Mouse (Mus musculus): ENCODE results near the gene Wdr1. TPM values are rescaled to one million over a fixed set of nuclear protein-coding genes. Genes with fewer than 3 reads are reported as not detected.

Wdr1 gene
- polyA plus RNA-seq, 1 experiment from 2014 or later: 81.2 TPM

GRCm38 (mm10) chr5:38544423-38545415 is 18.3 kb downstream of the Wdr1 start:
- no peak for ATAC-seq (ENCODE audit: insufficient read depth)
- H3K4me1 ChIP-seq (replicated peaks): no peaks in the 10 kb centered on the region
- H3K27ac ChIP-seq (replicated peaks): no peak overlapping the region
- 63% methylated on average over 5 of the region's 5 CpGs for WGBS (ENCODE audit: insufficient replicate concordance)
- no peaks in the 10 kb centered on the region for H3K27me3 ChIP-seq
- H3K36me3 ChIP-seq (replicated peaks): peaks cover 99% of the 10 kb centered on the region
- H3K4me2 ChIP-seq: no peak overlapping the region
- H3K9me3 ChIP-seq (replicated peaks): no peaks in the 10 kb centered on the region
- no peak overlapping the region for H3K9ac ChIP-seq
- no peak overlapping the region for H3K4me3 ChIP-seq (replicated peaks)

GRCm38 (mm10) chr5:38543496-38544217 is 19.4 kb downstream of the Wdr1 start:
- Histone ChIP-seq H3K4me2 (no peak overlapping the region), H3K4me3 (replicated peaks) (no peak overlapping the region), H3K36me3 (replicated peaks) (peaks cover 99% of the 10 kb centered on the region), H3K9me3 (replicated peaks) (no peaks in the 10 kb centered on the region), H3K4me1 (replicated peaks) (no peaks in the 10 kb centered on the region), H3K27ac (replicated peaks) (no peak overlapping the region), H3K27me3 (no peaks in the 10 kb centered on the region), H3K9ac (no peak overlapping the region)
- 70% methylated on average over 4 of the region's 4 CpGs for WGBS (ENCODE audit: insufficient replicate concordance)
- no peak for ATAC-seq (ENCODE audit: insufficient read depth)

GRCm38 (mm10) chr5:38541728-38542127 is 21.3 kb downstream of the Wdr1 start:
- Histone ChIP-seq H3K4me2 (no peak overlapping the region), H3K4me1 (replicated peaks) (no peaks in the 10 kb centered on the region), H3K4me3 (replicated peaks) (no peak overlapping the region), H3K27ac (replicated peaks) (no peak overlapping the region), H3K36me3 (replicated peaks) (peaks cover 100% of the 10 kb centered on the region), H3K27me3 (no peaks in the 10 kb centered on the region), H3K9me3 (replicated peaks) (no peaks in the 10 kb centered on the region), H3K9ac (no peak overlapping the region)
- 70% methylated on average over 3 of the region's 3 CpGs for WGBS (ENCODE audit: insufficient replicate concordance)
- no peak for ATAC-seq (ENCODE audit: insufficient read depth)

GRCm38 (mm10) chr5:38540898-38541297 is 22.1 kb downstream of the Wdr1 start:
- no peak overlapping the region for H3K9ac ChIP-seq
- no peak overlapping the region for H3K4me2 ChIP-seq
- H3K36me3 ChIP-seq (replicated peaks): peaks cover 100% of the 10 kb centered on the region
- no peak overlapping the region for H3K4me3 ChIP-seq (replicated peaks)
- H3K27ac ChIP-seq (replicated peaks): no peak overlapping the region
- WGBS (ENCODE audit: insufficient replicate concordance): 75% methylated on average over 1 of the region's 1 CpGs
- H3K9me3 ChIP-seq (replicated peaks): no peaks in the 10 kb centered on the region
- no peaks in the 10 kb centered on the region for H3K27me3 ChIP-seq
- ATAC-seq (ENCODE audit: insufficient read depth): no peak
- H3K4me1 ChIP-seq (replicated peaks): no peaks in the 10 kb centered on the region

- H3K4me2 ChIP-seq: no peak overlapping the region
- no peaks in the 10 kb centered on the region for H3K27me3 ChIP-seq
- no peak overlapping the region for H3K4me3 ChIP-seq (replicated peaks)
- H3K9me3 ChIP-seq (replicated peaks): no peaks in the 10 kb centered on the region
- no peak overlapping the region for H3K27ac ChIP-seq (replicated peaks)
- H3K9ac ChIP-seq: no peak overlapping the region
- H3K4me1 ChIP-seq (replicated peaks): no peaks in the 10 kb centered on the region
- no peak for ATAC-seq (ENCODE audit: insufficient read depth)
- 75% methylated on average over 8 of the region's 8 CpGs for WGBS (ENCODE audit: insufficient replicate concordance)
- peaks cover 100% of the 10 kb centered on the region for H3K36me3 ChIP-seq (replicated peaks)
These were observed 24.5 kb downstream of the Wdr1 start for GRCm38 (mm10) chr5:38538508-38538907.

- ATAC-seq (ENCODE audit: insufficient read depth): no peak
- H3K36me3 ChIP-seq (replicated peaks): peaks cover 98% of the 10 kb centered on the region
- H3K9me3 ChIP-seq (replicated peaks): no peaks in the 10 kb centered on the region
- no peak overlapping the region for H3K9ac ChIP-seq
- no peaks in the 10 kb centered on the region for H3K4me1 ChIP-seq (replicated peaks)
- 71% methylated on average over 4 of the region's 4 CpGs for WGBS (ENCODE audit: insufficient replicate concordance)
- H3K27ac ChIP-seq (replicated peaks): no peak overlapping the region
- no peaks in the 10 kb centered on the region for H3K27me3 ChIP-seq
- no peak overlapping the region for H3K4me3 ChIP-seq (replicated peaks)
- H3K4me2 ChIP-seq: no peak overlapping the region
These were observed 25.2 kb downstream of the Wdr1 start for GRCm38 (mm10) chr5:38537845-38538244.

- H3K27ac ChIP-seq (replicated peaks): no peak overlapping the region
- H3K4me3 ChIP-seq (replicated peaks): no peak overlapping the region
- no peak overlapping the region for H3K4me2 ChIP-seq
- H3K9me3 ChIP-seq (replicated peaks): no peaks in the 10 kb centered on the region
- H3K4me1 ChIP-seq (replicated peaks): no peaks in the 10 kb centered on the region
- H3K36me3 ChIP-seq (replicated peaks): peaks cover 98% of the 10 kb centered on the region
- H3K27me3 ChIP-seq: no peaks in the 10 kb centered on the region
- no peak overlapping the region for H3K9ac ChIP-seq
- no peak for ATAC-seq (ENCODE audit: insufficient read depth)
- WGBS (ENCODE audit: insufficient replicate concordance): 67% methylated on average over 3 of the region's 3 CpGs
These were observed 26.2 kb downstream of the Wdr1 start for GRCm38 (mm10) chr5:38536822-38537221.

GRCm38 (mm10) chr5:38532084-38532483 is 30.9 kb downstream of the Wdr1 start:
- Histone ChIP-seq H3K27ac (replicated peaks) (no peak overlapping the region), H3K27me3 (no peaks in the 10 kb centered on the region), H3K4me1 (replicated peaks) (no peaks in the 10 kb centered on the region), H3K9ac (no peak overlapping the region), H3K9me3 (replicated peaks) (no peaks in the 10 kb centered on the region), H3K36me3 (replicated peaks) (peaks cover 97% of the 10 kb centered on the region), H3K4me2 (no peak overlapping the region), H3K4me3 (replicated peaks) (no peak overlapping the region)
- no peak for ATAC-seq (ENCODE audit: insufficient read depth)
- WGBS (ENCODE audit: insufficient replicate concordance): 77% methylated on average over 4 of the region's 4 CpGs

GRCm38 (mm10) chr5:38529724-38530428 is 33.1 kb downstream of the Wdr1 start:
- Histone ChIP-seq H3K9me3 (replicated peaks) (no peaks in the 10 kb centered on the region), H3K27ac (replicated peaks) (no peak overlapping the region), H3K27me3 (no peaks in the 10 kb centered on the region), H3K4me2 (no peak overlapping the region), H3K9ac (no peak overlapping the region), H3K4me1 (replicated peaks) (no peaks in the 10 kb centered on the region), H3K36me3 (replicated peaks) (peaks cover 97% of the 10 kb centered on the region), H3K4me3 (replicated peaks) (no peak overlapping the region)
- WGBS (ENCODE audit: insufficient replicate concordance): 71% methylated on average over 6 of the region's 6 CpGs
- peak; percentile 47 for ATAC-seq (ENCODE audit: insufficient read depth)

GRCm38 (mm10) chr5:38522977-38523376 is 40.0 kb downstream of the Wdr1 start:
- Histone ChIP-seq H3K4me2 (no peak overlapping the region), H3K9ac (no peak overlapping the region), H3K27ac (replicated peaks) (no peak overlapping the region), H3K9me3 (replicated peaks) (no peaks in the 10 kb centered on the region), H3K27me3 (no peaks in the 10 kb centered on the region), H3K4me3 (replicated peaks) (no peak overlapping the region), H3K36me3 (replicated peaks) (peaks cover 54% of the 10 kb centered on the region), H3K4me1 (replicated peaks) (no peaks in the 10 kb centered on the region)
- no peak for ATAC-seq (ENCODE audit: insufficient read depth)
- 79% methylated on average over 5 of the region's 5 CpGs for WGBS (ENCODE audit: insufficient replicate concordance)

- WGBS (ENCODE audit: insufficient replicate concordance): 41% methylated on average over 1 of the region's 1 CpGs
- peaks cover 40% of the 10 kb centered on the region for H3K36me3 ChIP-seq (replicated peaks)
- H3K4me2 ChIP-seq: no peak overlapping the region
- no peak overlapping the region for H3K27ac ChIP-seq (replicated peaks)
- no peaks in the 10 kb centered on the region for H3K9me3 ChIP-seq (replicated peaks)
- ATAC-seq (ENCODE audit: insufficient read depth): no peak
- H3K4me3 ChIP-seq (replicated peaks): no peak overlapping the region
- no peak overlapping the region for H3K9ac ChIP-seq
- H3K4me1 ChIP-seq (replicated peaks): peaks cover 4% of the 10 kb centered on the region
- no peaks in the 10 kb centered on the region for H3K27me3 ChIP-seq
These were observed 42.2 kb downstream of the Wdr1 start for GRCm38 (mm10) chr5:38520838-38521237.

All from liver, embryonic 15.5 days (tissue).